Mouse (Mus musculus) midbrain, embryonic 11.5 days (tissue): ENCODE results near the gene Tspan4. TPM values are rescaled to one million over a fixed set of nuclear protein-coding genes. Genes with fewer than 3 reads are reported as not detected.
A peak's percentile ranks its signal among the peaks of the same experiment; 100 is the strongest.

Source experiments
- ATAC-seq: fragments of 200-750 bp; cut with Nextera tagmentation; 2 replicates; pipeline ENCODE4 v1.8.0; 2017; ENCODE audit warnings: moderate TSS enrichment, moderate library complexity; ENCODE audit not compliant: low FRiP score
- DNase-seq: peaks from one replicate; pipeline ENCODE4 v3.0.0; 2015; ENCODE audit warnings: low spot score; ENCODE audit errors: missing footprints
- H3K27ac ChIP-seq: fragments of 300-500 bp; sonication (generic); 2 replicates; pipeline ENCODE4 v1.5.1; 2014; ENCODE audit warnings: low read depth, low read length
- H3K27me3 ChIP-seq: fragments of 300-500 bp; sonication (generic); 2 replicates; pipeline ENCODE4 v1.6.1; 2014; ENCODE audit warnings: mild to moderate bottlenecking, low read length, moderate library complexity, mixed read lengths; ENCODE audit not compliant: control insufficient read depth, insufficient read depth
- H3K36me3 ChIP-seq: fragments of 300-500 bp; sonication (generic); 2 replicates; pipeline ENCODE4 v1.6.1; 2014; ENCODE audit warnings: mild to moderate bottlenecking, low read length, moderate library complexity, mixed read lengths; ENCODE audit not compliant: control insufficient read depth, insufficient read depth
- H3K4me1 ChIP-seq: fragments of 300-500 bp; sonication (generic); 2 replicates; pipeline ENCODE4 v1.6.1; 2014; ENCODE audit warnings: low read length; ENCODE audit not compliant: control insufficient read depth, insufficient read depth
- H3K4me2 ChIP-seq: fragments of 300-500 bp; sonication (generic); 2 replicates; pipeline ENCODE4 v1.6.1; 2014; ENCODE audit warnings: mild to moderate bottlenecking, moderate library complexity
- H3K4me3 ChIP-seq: fragments of 300-500 bp; sonication (generic); 2 replicates; pipeline ENCODE4 v1.5.1; 2014; ENCODE audit warnings: low read depth, low read length
- H3K9ac ChIP-seq: fragments of 300-500 bp; sonication (generic); 2 replicates; pipeline ENCODE4 v1.6.1; 2014; ENCODE audit warnings: low read length
- H3K9me3 ChIP-seq: fragments of 300-500 bp; sonication (generic); 2 replicates; pipeline ENCODE4 v1.6.1; 2016; ENCODE audit warnings: low read length; ENCODE audit not compliant: control insufficient read depth
- WGBS: fragments of 180-500 bp; shearing (Covaris S2); extraction: QIAGEN DNeasy Blood & Tissue Kit; methylation state at CpG from one replicate; pipeline ENCODE4 v1.1.7; 2014; 5-methylcytosine and 5-hydroxymethylcytosine counted together
- polyA plus RNA-seq: library from polyadenylated mRNA; unstranded; fragments of >200 nt; fragmentation: Nextera tagmentation; extraction: Ambion mirVana; gene quantifications from 2 replicates; pipeline ENCODE4 v1.2.1, GENCODE M21; 2014

The Tspan4 gene
- polyA plus RNA-seq, 1 experiment from 2014 or later, result 28.6 TPM

- ATAC-seq, result no peak
- WGBS, result 53% methylated on average over 6 of the region's 6 CpGs
- H3K4me1 ChIP-seq, result peaks cover 34% of the 10 kb centered on the region
Measured at GRCm38 (mm10) chr7:141469352-141469751, 5.7 kb upstream of the Tspan4 start.

GRCm38 (mm10) chr7:141469901-141470636 lies 5.0 kb upstream of the Tspan4 start:
- Histone ChIP-seq H3K9ac (0 out of 2 replicates have a peak overlapping the region, but pooled peaks have one; percentile 12), H3K4me2 (peak overlapping the region; percentile 72), H3K4me1 (peaks cover 32% of the 10 kb centered on the region), H3K27ac (no peak overlapping the region), H3K36me3 (peaks cover 8% of the 10 kb centered on the region; the same call in 1 of the 2 replicates), H3K9me3 (no peaks in the 10 kb centered on the region), H3K4me3 (0 out of 2 replicates have a peak overlapping the region, but pooled peaks have one; percentile 7), H3K27me3 (peaks cover 20% of the 10 kb centered on the region)
- DNase-seq (no peak), ATAC-seq (no peak)
- WGBS, result 92% methylated on average over 18 of the region's 18 CpGs

More at GRCm38 (mm10) chr7:141469352-141469751, 5.7 kb upstream of the Tspan4 start:
- H3K9me3 ChIP-seq, result no peaks in the 10 kb centered on the region
- H3K27ac ChIP-seq, result no peak overlapping the region
- DNase-seq, result peak; percentile 76
- H3K27me3 ChIP-seq, result peaks cover 27% of the 10 kb centered on the region
- peak overlapping the region; percentile 81; the same call in 1 of the 2 replicates for H3K9ac ChIP-seq
- peak overlapping the region; percentile 7 for H3K4me3 ChIP-seq
- peak overlapping the region; percentile 72 for H3K4me2 ChIP-seq
- peaks cover 8% of the 10 kb centered on the region; the same call in 1 of the 2 replicates for H3K36me3 ChIP-seq

- ATAC-seq (no peak), DNase-seq (peak; percentile 49)
- Histone ChIP-seq H3K4me1 (peaks cover 32% of the 10 kb centered on the region), H3K9ac (no peak overlapping the region), H3K4me2 (no peak overlapping the region), H3K36me3 (peaks cover 8% of the 10 kb centered on the region; the same call in 1 of the 2 replicates), H3K27me3 (peaks cover 15% of the 10 kb centered on the region), H3K27ac (no peak overlapping the region), H3K9me3 (no peaks in the 10 kb centered on the region), H3K4me3 (no peak overlapping the region)
- WGBS, result 91% methylated on average over 10 of the region's 10 CpGs
Measured at GRCm38 (mm10) chr7:141470637-141470944, 4.4 kb upstream of the Tspan4 start.

- Histone ChIP-seq H3K36me3 (peaks cover 8% of the 10 kb centered on the region; the same call in 1 of the 2 replicates), H3K4me3 (no peak overlapping the region), H3K4me2 (no peak overlapping the region), H3K4me1 (peaks cover 32% of the 10 kb centered on the region), H3K9me3 (no peaks in the 10 kb centered on the region), H3K27me3 (peaks cover 11% of the 10 kb centered on the region), H3K27ac (no peak overlapping the region), H3K9ac (no peak overlapping the region)
- DNase-seq, result peak; percentile 51
- 84% methylated on average over 1 of the region's 1 CpGs for WGBS
- no peak for ATAC-seq
Measured at GRCm38 (mm10) chr7:141471236-141471635, 3.8 kb upstream of the Tspan4 start.

- Histone ChIP-seq H3K36me3 (peaks cover 8% of the 10 kb centered on the region; the same call in 1 of the 2 replicates), H3K9me3 (no peaks in the 10 kb centered on the region), H3K9ac (no peak overlapping the region), H3K27me3 (peaks cover 4% of the 10 kb centered on the region), H3K27ac (no peak overlapping the region), H3K4me2 (no peak overlapping the region), H3K4me1 (peaks cover 34% of the 10 kb centered on the region), H3K4me3 (no peak overlapping the region)
- ATAC-seq, result no peak
- peak; percentile 37 for DNase-seq
- 81% methylated on average over 6 of the region's 6 CpGs for WGBS
Measured at GRCm38 (mm10) chr7:141472226-141472625, 2.8 kb upstream of the Tspan4 start.

GRCm38 (mm10) chr7:141472763-141473162 lies 2.3 kb upstream of the Tspan4 start:
- WGBS, result 90% methylated on average over 6 of the region's 6 CpGs
- peaks cover 8% of the 10 kb centered on the region; the same call in 1 of the 2 replicates for H3K36me3 ChIP-seq
- H3K9me3 ChIP-seq, result no peaks in the 10 kb centered on the region
- H3K4me3 ChIP-seq, result no peak overlapping the region
- H3K27ac ChIP-seq, result no peak overlapping the region
- no peak overlapping the region for H3K9ac ChIP-seq
- peaks cover 8% of the 10 kb centered on the region for H3K27me3 ChIP-seq
- ATAC-seq, result no peak
- H3K4me2 ChIP-seq, result no peak overlapping the region
- no peak for DNase-seq
- peaks cover 33% of the 10 kb centered on the region for H3K4me1 ChIP-seq

- 7% methylated on average over 5 of the region's 5 CpGs for WGBS
- DNase-seq (no peak), ATAC-seq (no peak)
- Histone ChIP-seq H3K9me3 (no peaks in the 10 kb centered on the region), H3K27ac (no peak overlapping the region), H3K36me3 (peaks cover 8% of the 10 kb centered on the region; the same call in 1 of the 2 replicates), H3K4me1 (peaks cover 20% of the 10 kb centered on the region), H3K4me2 (peak overlapping the region; percentile 93), H3K4me3 (peak overlapping the region; percentile 82), H3K27me3 (peaks cover 8% of the 10 kb centered on the region), H3K9ac (peak overlapping the region; percentile 94)
Measured at GRCm38 (mm10) chr7:141474160-141474559, 880 bp upstream of the Tspan4 start.

- Histone ChIP-seq H3K27ac (no peak overlapping the region), H3K9me3 (no peaks in the 10 kb centered on the region), H3K4me1 (peaks cover 16% of the 10 kb centered on the region), H3K9ac (peak overlapping the region; percentile 94), H3K4me2 (peak overlapping the region; percentile 93), H3K36me3 (peaks cover 6% of the 10 kb centered on the region; the same call in 1 of the 2 replicates), H3K27me3 (peaks cover 8% of the 10 kb centered on the region), H3K4me3 (peak overlapping the region; percentile 82)
- WGBS, result 4% methylated on average over 12 of the region's 12 CpGs
- DNase-seq (peak; percentile 89), ATAC-seq (no peak)
Measured at GRCm38 (mm10) chr7:141475805-141476158, 742 bp downstream of the Tspan4 start.

- peaks cover 20% of the 10 kb centered on the region for H3K4me1 ChIP-seq
- H3K4me3 ChIP-seq, result no peak overlapping the region
- H3K9me3 ChIP-seq, result no peaks in the 10 kb centered on the region
- DNase-seq (peak; percentile 86), ATAC-seq (peak; percentile 39)
- H3K4me2 ChIP-seq, result peak overlapping the region; percentile 24
- no peak overlapping the region for H3K27ac ChIP-seq
- H3K36me3 ChIP-seq, result peaks cover 6% of the 10 kb centered on the region; the same call in 1 of the 2 replicates
- H3K27me3 ChIP-seq, result peaks cover 8% of the 10 kb centered on the region
- WGBS, result 2% methylated on average over 14 of the region's 17 CpGs
- no peak overlapping the region for H3K9ac ChIP-seq
Measured at GRCm38 (mm10) chr7:141476226-141476980, 1.4 kb downstream of the Tspan4 start.
